Mouse (Mus musculus) hindbrain, embryonic 12.5 days (tissue): Measurements from ENCODE around the gene Gm21972. TPM values are rescaled to one million over a fixed set of nuclear protein-coding genes. Genes with fewer than 3 reads are reported as not detected.

Experiments used
- ATAC-seq: fragments of 200-750 bp; cut with Nextera tagmentation; 2 replicates; pipeline ENCODE4 v1.8.0; 2017; ENCODE audit warnings: moderate TSS enrichment; ENCODE audit not compliant: low FRiP score
- H3K27ac ChIP-seq: fragments of 300-500 bp; sonication (generic); 2 replicates; pipeline ENCODE4 v1.5.1; 2016; ENCODE audit warnings: mild to moderate bottlenecking
- H3K27me3 ChIP-seq: fragments of 300-500 bp; sonication (generic); 2 replicates; pipeline ENCODE4 v1.6.1; 2016; ENCODE audit warnings: mild to moderate bottlenecking
- H3K36me3 ChIP-seq: fragments of 300-500 bp; sonication (generic); 2 replicates; pipeline ENCODE4 v1.6.1; 2016; ENCODE audit warnings: mild to moderate bottlenecking
- H3K4me1 ChIP-seq: fragments of 300-500 bp; sonication (generic); 2 replicates; pipeline ENCODE4 v1.6.1; 2016
- H3K4me2 ChIP-seq: fragments of 300-500 bp; sonication (generic); replicated peaks from 2 replicates; pipeline ENCODE4 v1.6.1; 2016; ENCODE audit warnings: mild to moderate bottlenecking
- H3K4me3 ChIP-seq: fragments of 300-500 bp; sonication (generic); 2 replicates; pipeline ENCODE4 v1.5.1; 2016; ENCODE audit warnings: mild to moderate bottlenecking
- H3K9ac ChIP-seq: fragments of 300-500 bp; sonication (generic); 2 replicates; pipeline ENCODE4 v1.6.1; 2016; ENCODE audit warnings: mild to moderate bottlenecking, moderate library complexity
- H3K9me3 ChIP-seq: fragments of 300-500 bp; sonication (generic); replicated peaks from 2 replicates; pipeline ENCODE4 v1.6.1; 2016; ENCODE audit warnings: mild to moderate bottlenecking
- WGBS: fragments of 180-500 bp; shearing (Covaris S2); methylation state at CpG from one replicate; pipeline ENCODE4 v1.1.7; 2016; 5-methylcytosine and 5-hydroxymethylcytosine counted together
- polyA plus RNA-seq: library from polyadenylated mRNA; unstranded; fragments of >200 nt; fragmentation: Nextera tagmentation; extraction: Ambion mirVana; gene quantifications from 2 replicates; pipeline ENCODE4 v1.2.1, GENCODE M21; 2016

The Gm21972 gene
- polyA plus RNA-seq, 1 experiment from 2014 or later = 0.65 TPM

DNA sequence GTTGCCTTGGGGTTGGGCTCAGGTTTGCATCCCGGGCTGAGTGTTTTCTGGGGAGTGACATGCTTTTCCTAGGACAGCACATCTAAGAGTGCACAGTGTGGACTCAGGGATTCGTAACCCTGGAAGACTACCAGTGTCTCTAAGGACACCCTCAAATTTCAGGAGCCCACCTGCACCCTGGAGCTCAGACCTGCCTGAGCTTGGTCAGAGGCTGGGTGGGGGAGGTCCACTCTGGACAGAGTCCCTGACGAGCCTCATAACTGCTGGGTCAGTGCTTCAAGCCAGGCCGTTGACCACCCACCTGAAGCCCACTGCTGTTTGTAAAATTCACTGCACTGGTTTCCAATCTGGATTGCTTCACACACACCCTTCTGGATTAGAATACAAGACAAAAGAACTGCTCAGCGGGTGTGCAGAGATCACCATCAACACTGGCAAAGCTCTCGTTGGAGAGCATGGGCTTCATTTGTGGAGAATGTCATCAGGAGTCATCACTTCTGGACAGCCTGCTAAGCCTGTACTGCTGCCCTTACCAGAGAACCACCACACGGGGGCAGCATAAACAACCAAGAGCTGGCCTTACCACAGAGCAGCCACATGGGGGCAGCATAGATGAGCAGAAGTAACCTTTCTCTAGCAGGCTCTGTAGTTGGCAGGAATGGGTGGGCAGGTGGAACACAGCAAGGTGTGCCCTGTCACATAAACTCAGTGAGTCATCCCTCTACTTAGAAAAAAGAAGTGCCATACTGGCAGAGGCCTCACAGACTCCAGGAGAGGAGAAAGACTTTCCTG lies 45.2 kb downstream of the Gm21972 start:
- Histone ChIP-seq H3K36me3 (peaks cover 37% of the 10 kb centered on the region), H3K9ac (no peak overlapping the region), H3K27me3 (no peaks in the 10 kb centered on the region), H3K4me3 (no peak overlapping the region), H3K4me2 (no peak overlapping the region), H3K9me3 (no peaks in the 10 kb centered on the region), H3K27ac (no peak overlapping the region), H3K4me1 (no peaks in the 10 kb centered on the region)
- 48% methylated on average over 7 of the region's 7 CpGs for WGBS
- peak; percentile 71 for ATAC-seq

DNA sequence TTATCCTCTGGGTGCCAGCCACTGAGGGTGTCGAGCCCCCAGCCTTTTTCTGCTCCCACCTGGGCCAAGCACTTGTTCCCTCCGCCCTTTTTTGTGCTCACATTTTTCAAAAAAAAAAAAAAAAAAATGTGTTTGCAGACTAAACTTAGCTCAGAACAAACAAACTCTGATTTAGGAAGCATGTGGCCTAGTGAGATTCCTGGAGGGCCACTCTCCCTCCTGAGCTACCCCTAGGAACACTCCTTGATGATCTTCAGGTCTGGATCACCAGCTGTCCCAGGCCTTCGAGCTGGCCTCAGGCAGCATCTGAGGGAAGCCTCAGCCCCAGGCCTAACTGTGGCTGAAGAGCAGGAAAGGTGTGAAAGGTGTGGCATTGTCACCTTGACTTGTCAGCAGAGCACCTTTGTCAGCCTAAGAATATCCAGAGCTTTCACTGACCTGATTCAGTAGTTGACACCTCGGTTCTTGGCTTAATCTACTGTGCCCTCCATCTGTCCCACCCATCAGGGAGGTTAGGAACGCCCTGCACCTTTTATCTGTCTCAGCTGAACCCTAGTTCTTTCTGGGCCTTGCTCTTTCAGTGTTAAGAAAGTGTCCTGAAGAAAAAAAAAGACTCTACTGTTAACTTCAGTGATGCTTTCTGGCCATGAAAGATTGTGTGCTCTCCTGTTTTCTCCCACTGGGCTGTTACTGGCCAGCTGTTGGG lies 48.7 kb downstream of the Gm21972 start:
- no peak overlapping the region for H3K9ac ChIP-seq
- no peaks in the 10 kb centered on the region for H3K4me1 ChIP-seq
- H3K4me3 ChIP-seq = no peak overlapping the region
- no peak overlapping the region for H3K27ac ChIP-seq
- H3K36me3 ChIP-seq = peaks cover 7% of the 10 kb centered on the region
- 88% methylated on average over 5 of the region's 5 CpGs for WGBS
- ATAC-seq = no peak
- H3K27me3 ChIP-seq = no peaks in the 10 kb centered on the region
- no peak overlapping the region for H3K4me2 ChIP-seq
- H3K9me3 ChIP-seq = no peaks in the 10 kb centered on the region

DNA sequence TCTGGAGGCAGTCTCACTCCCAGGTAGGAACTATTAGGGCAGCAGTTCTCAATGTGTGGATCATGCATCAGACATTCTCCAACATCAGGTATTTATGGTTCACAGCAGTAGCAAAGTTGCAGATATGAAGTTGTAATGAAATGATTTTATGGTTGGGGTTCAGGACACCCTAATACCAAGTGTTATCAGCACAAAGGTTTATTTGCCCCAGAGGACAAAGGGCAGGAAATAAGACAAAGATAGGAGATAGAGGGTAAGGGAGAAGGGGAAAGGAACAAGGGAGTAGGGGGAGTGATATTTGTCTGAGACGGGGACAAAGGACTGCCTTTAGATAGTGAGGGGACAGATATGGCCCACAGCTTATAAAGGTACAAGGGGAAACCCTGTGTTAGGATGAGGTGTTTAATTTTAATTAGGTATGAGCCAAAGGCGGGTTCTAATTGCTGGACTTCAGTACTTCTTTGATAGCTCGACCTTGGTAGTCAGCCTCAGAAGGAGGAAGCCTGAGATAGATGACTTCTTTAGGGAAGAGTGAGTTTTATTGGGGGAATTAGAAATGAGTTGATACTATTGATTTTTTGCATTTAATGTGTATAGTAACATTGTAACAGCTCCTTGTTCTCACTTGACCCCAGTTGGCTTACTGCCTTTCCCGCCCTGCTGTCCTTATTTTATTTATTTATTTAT lies 50.3 kb downstream of the Gm21972 start:
- H3K9ac ChIP-seq = no peak overlapping the region

DNA sequence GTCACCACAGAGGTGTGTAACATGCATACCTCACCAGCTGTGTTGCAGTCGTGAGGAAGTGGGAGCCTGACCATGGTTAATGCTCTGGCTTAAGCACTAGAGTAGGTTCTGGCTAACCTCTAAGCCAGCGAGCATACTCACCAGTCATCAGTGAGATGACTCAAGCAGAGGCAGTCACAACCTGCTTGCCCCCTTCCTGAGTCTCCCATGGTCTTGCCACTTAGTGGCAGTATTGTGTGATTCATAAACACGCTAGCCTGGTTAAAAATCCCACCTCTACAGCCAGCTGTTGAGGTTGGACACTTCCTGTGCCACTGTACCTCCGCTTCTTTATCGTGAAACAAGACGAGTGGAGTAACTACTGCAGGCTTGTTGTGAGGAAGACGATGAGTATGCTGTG lies 53.3 kb downstream of the Gm21972 start:
- no peak for ATAC-seq
- Histone ChIP-seq H3K27me3 (no peaks in the 10 kb centered on the region), H3K36me3 (peaks cover 16% of the 10 kb centered on the region), H3K9me3 (no peaks in the 10 kb centered on the region), H3K9ac (no peak overlapping the region), H3K4me3 (no peak overlapping the region), H3K27ac (no peak overlapping the region), H3K4me1 (no peaks in the 10 kb centered on the region), H3K4me2 (no peak overlapping the region)
- WGBS = 85% methylated on average over 7 of the region's 7 CpGs

More for the DNA sequence above, 50.3 kb downstream of the Gm21972 start:
- Histone ChIP-seq H3K36me3 (no peaks in the 10 kb centered on the region), H3K4me2 (no peak overlapping the region), H3K27me3 (no peaks in the 10 kb centered on the region), H3K4me1 (no peaks in the 10 kb centered on the region), H3K9me3 (no peaks in the 10 kb centered on the region), H3K4me3 (no peak overlapping the region), H3K27ac (no peak overlapping the region)
- no peak for ATAC-seq
- 87% methylated on average over 4 of the region's 4 CpGs for WGBS

DNA sequence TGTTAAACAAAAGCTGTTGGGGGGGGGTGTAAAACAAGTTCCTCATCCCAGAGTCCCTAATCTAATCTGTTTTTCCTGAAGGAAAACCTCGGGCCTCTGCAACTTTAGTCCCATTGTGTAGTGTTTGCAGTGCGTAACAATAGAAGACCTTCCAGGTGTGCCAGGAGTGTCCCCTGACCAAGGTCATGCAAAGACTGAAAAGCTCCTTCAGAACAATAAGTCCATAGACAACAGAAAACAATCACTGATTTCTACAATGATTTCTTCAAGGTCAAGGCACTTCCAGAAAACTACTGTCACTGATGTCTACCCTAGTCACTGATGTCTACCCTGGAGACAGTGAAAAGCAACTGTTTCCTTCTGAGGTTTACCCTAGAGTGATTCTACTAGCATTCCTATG lies 54.4 kb downstream of the Gm21972 start:
- Histone ChIP-seq H3K36me3 (peaks cover 19% of the 10 kb centered on the region), H3K4me1 (no peaks in the 10 kb centered on the region), H3K9ac (no peak overlapping the region), H3K27ac (no peak overlapping the region), H3K27me3 (no peaks in the 10 kb centered on the region), H3K4me3 (no peak overlapping the region), H3K9me3 (no peaks in the 10 kb centered on the region), H3K4me2 (no peak overlapping the region)
- 73% methylated on average over 2 of the region's 2 CpGs for WGBS
- ATAC-seq = no peak

DNA sequence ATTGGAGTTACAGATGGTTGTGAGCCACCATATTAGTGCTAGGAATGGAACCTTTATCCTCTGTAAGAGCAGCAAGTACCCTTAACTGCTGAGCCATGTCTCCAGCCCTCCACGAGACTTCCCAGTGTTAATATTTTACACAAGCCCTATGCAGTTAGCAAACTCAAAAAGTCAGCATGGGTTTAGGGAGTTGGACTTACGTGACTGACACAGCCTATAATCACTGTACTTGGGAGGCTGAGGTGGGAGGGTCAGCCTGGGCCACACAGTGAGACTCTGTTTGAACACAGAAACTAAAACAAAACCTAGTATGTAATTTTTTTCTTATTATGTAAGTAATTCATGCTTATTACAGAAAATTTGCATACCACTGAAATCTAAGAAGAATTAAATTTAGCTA lies 54.8 kb downstream of the Gm21972 start:
- no peak for ATAC-seq
- Histone ChIP-seq H3K4me2 (no peak overlapping the region), H3K36me3 (peaks cover 19% of the 10 kb centered on the region), H3K4me3 (no peak overlapping the region), H3K27ac (no peak overlapping the region), H3K9me3 (no peaks in the 10 kb centered on the region), H3K4me1 (no peaks in the 10 kb centered on the region), H3K9ac (no peak overlapping the region), H3K27me3 (no peaks in the 10 kb centered on the region)
- 79% methylated on average over 2 of the region's 2 CpGs for whole genome bisulfite sequencing

DNA sequence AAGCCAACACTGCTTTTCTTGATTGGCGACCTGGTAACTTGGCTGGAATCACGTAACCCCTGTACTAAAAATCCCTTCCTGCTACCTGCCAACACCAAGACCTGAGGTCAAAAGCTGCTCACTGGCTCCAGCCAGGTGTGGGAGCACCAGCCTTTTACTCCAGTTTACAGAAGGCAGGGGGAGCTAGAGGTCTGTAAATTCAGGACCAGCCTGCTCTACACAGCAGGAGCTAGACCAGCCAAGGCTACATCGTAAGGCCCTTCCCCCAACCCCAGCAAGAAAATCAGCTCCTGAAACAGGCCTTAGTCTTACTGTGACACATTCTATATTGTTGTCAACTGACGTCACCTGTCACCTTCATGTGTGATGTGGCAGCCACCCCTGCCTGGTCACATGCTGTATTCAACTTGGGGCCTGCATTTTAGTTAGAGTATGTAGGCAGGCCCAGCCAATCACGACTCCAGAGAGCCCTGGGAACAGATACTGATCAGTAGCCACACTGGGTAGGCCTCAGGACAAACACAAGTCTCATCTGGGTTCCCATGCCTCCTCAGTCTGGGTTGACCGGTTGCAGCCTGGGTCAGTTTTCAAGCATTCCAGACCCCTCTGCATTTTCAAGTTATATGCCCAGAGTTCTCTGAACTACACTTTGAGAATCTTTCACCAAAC lies 55.7 kb downstream of the Gm21972 start:
- Histone ChIP-seq H3K9ac (no peak overlapping the region), H3K27me3 (no peaks in the 10 kb centered on the region), H3K36me3 (peaks cover 28% of the 10 kb centered on the region), H3K4me1 (no peaks in the 10 kb centered on the region), H3K27ac (no peak overlapping the region), H3K4me2 (no peak overlapping the region), H3K4me3 (no peak overlapping the region), H3K9me3 (no peaks in the 10 kb centered on the region)
- ATAC-seq = no peak
- WGBS = 82% methylated on average over 6 of the region's 6 CpGs

DNA sequence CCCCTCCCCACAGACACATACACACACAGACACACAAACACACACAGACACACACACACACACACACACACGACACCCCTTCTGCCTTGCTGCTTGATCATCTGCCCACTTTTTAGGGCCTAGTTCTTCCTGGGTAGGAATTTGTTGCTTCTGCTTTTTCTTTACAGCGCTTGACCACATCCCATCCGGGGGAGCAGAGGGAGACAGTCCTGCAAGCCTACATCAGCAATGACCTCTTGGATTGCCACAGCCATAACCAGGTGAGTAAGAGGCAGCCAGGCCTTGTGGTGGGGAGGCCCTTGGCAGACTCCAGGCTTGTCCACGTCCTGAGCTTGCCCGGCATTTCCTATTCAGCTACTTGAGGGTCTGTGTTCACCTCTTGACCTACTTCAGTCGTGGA lies 57.4 kb downstream of the Gm21972 start:
- Histone ChIP-seq H3K4me3 (no peak overlapping the region), H3K9ac (no peak overlapping the region), H3K4me2 (no peak overlapping the region), H3K27me3 (no peaks in the 10 kb centered on the region), H3K4me1 (no peaks in the 10 kb centered on the region), H3K36me3 (peaks cover 40% of the 10 kb centered on the region), H3K27ac (no peak overlapping the region), H3K9me3 (no peaks in the 10 kb centered on the region)
- 89% methylated on average over 6 of the region's 6 CpGs for WGBS
- no peak for ATAC-seq

DNA sequence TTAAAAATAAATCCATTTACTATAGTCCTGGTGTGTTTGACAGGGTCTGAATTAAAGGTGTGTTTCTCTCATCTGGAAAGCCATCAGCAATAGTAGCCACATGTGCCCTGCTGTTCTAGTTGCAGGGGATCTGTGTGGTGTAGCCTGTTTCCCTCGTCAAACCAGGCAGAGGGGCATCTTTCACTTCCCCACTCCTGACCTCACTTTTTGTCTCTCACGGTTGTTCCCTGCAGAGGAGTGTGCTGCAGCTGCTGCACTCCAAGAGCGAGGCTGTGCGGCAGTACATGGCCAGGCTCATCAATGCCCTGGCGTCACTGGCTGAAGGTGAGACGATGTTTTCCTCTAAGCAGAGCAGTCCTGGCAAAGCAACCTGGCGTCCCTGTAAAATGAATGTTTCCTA lies 60.6 kb downstream of the Gm21972 start:
- H3K9me3 ChIP-seq = no peaks in the 10 kb centered on the region
- H3K36me3 ChIP-seq = peaks cover 59% of the 10 kb centered on the region
- H3K4me3 ChIP-seq = no peak overlapping the region
- H3K27ac ChIP-seq = no peak overlapping the region
- H3K27me3 ChIP-seq = no peaks in the 10 kb centered on the region
- no peak overlapping the region for H3K9ac ChIP-seq
- H3K4me1 ChIP-seq = no peaks in the 10 kb centered on the region
- ATAC-seq = no peak
- WGBS = 73% methylated on average over 7 of the region's 7 CpGs
- no peak overlapping the region for H3K4me2 ChIP-seq

DNA sequence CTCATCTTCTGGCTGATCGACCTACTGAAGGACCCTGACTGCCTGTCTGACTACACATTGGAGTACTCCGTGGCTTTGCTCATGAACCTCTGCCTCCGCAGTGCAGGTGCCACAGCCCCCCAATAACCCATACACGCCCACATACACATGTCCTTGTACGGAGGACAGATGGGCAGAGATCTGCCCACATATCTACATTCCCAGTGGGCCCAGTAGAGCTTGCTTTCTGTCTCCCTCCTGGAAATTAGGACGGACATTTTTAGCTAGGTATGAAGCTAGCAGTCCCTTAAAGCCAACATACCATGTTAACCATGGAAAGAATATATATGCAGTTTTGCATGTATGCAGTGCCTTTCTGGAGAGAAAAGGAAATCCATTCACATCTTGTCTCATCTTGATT lies 64.8 kb downstream of the Gm21972 start:
- H3K4me3 ChIP-seq = no peak overlapping the region
- H3K4me1 ChIP-seq = no peaks in the 10 kb centered on the region
- no peak overlapping the region for H3K9ac ChIP-seq
- H3K36me3 ChIP-seq = peaks cover 83% of the 10 kb centered on the region
- no peak overlapping the region for H3K4me2 ChIP-seq
- no peak overlapping the region for H3K27ac ChIP-seq
- H3K27me3 ChIP-seq = no peaks in the 10 kb centered on the region
- 69% methylated on average over 6 of the region's 6 CpGs for WGBS
- ATAC-seq = no peak
- H3K9me3 ChIP-seq = no peaks in the 10 kb centered on the region

DNA sequence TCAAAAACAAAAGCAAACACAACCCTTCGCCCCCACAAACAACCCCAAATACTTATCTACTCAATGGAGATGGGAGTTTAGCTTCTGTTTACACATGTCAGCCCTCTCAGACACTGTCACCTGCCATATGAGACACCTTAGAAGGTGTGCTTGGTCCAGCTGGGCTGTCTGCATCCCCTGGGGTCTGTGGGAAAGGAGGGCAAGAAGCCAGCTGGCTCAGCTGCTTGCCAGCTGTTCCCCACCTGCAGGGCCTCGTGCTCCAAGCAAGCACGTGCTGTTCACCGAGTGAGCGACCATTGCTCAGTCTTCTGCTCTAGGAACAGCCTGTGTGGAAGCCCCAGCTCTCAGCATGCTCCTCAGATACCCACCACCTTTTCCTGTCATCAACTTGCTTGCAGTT lies 65.6 kb downstream of the Gm21972 start:
- H3K9ac ChIP-seq = no peak overlapping the region
- no peaks in the 10 kb centered on the region for H3K27me3 ChIP-seq
- H3K27ac ChIP-seq = no peak overlapping the region
- no peaks in the 10 kb centered on the region for H3K4me1 ChIP-seq
- H3K4me3 ChIP-seq = no peak overlapping the region
- WGBS = 78% methylated on average over 5 of the region's 5 CpGs
- H3K4me2 ChIP-seq = no peak overlapping the region
- H3K36me3 ChIP-seq = peaks cover 83% of the 10 kb centered on the region
- H3K9me3 ChIP-seq = no peaks in the 10 kb centered on the region
- ATAC-seq = no peak

DNA sequence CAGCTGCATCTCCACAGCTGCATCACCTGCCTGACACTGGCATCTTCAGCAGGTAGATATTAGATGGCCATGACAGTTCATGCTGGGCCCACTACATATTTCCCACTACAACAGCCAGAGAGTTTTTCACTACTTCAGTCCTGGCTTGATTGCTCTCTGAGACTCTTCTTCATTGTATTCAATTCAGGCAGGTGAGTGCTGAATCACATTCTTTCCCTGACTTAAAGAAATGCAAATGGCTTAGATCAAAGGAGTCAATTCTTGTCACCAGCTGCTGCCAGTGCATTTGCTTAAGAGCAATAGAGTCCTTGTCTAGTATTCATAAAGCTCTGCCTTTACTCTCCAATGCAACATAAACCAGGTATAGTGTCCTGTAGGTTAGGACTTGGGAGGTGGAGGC lies 67.9 kb downstream of the Gm21972 start:
- no peaks in the 10 kb centered on the region for H3K27me3 ChIP-seq
- no peaks in the 10 kb centered on the region for H3K9me3 ChIP-seq
- H3K36me3 ChIP-seq = peaks cover 80% of the 10 kb centered on the region
- H3K4me1 ChIP-seq = no peaks in the 10 kb centered on the region
- H3K27ac ChIP-seq = no peak overlapping the region
- no peak for ATAC-seq
- H3K4me3 ChIP-seq = no peak overlapping the region
- H3K9ac ChIP-seq = no peak overlapping the region
- no peak overlapping the region for H3K4me2 ChIP-seq
